Mouse (Mus musculus) stomach, postnatal 0 days (tissue): Measurements from ENCODE around the gene Srgap1.

ENCODE experiments used
- CTCF ChIP-seq: IDR thresholded peaks from 2 replicates; pipeline ENCODE4 v1.5.1; 2016; ENCODE audit warnings: antibody characterized with exemption, low read depth, mild to moderate bottlenecking, moderate library complexity
- EP300 ChIP-seq: optimal IDR thresholded peaks from 2 replicates; pipeline ENCODE3; 2016; ENCODE audit warnings: antibody characterized with exemption

DNA sequence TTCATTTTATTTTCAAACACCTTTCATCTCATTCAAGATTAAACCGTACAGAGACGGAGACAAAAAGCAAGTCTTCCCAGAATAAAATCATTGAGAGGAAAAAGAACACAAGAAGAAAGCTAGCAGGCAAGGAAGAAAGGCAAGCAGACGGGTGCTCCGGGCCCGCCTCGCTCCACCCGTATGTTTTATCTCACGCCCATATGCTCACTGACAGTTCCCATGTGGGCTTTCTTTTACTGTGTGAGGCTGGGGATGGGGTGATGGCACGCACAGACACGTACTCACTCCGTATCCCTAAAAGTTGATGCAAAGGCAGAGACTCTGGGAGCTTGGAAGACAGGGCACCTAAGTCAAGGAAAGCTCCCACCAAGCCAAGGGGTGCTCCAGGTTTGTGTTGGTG is 90.6 kb downstream of the Srgap1 start:
- TF ChIP-seq CTCF (no peak), EP300 (no peak)
